Mouse (Mus musculus) limb, embryonic 11.5 days (tissue): ENCODE data around the gene Acot4. TPM values are rescaled to one million over a fixed set of nuclear protein-coding genes. Genes with fewer than 3 reads are reported as not detected.
A peak's percentile ranks its signal among the peaks of the same experiment; 100 is the strongest.
"Not testable (repeated sequence)": the region's sequence is repeated elsewhere in the genome, so short reads cannot be mapped to it uniquely, and the experiment has no call there.

Source experiments
- ATAC-seq: fragments of 200-750 bp; cut with Nextera tagmentation; 2 replicates; pipeline ENCODE4 v1.8.0; 2017; ENCODE audit warnings: low read depth; ENCODE audit not compliant: insufficient number of reproducible peaks, low FRiP score, low TSS enrichment
- DNase-seq: peaks from one replicate; pipeline ENCODE4 v3.0.0-alpha.2; 2015; ENCODE audit warnings: low spot score
- H3K27ac ChIP-seq: fragments of 300-500 bp; sonication (generic); replicated peaks from 2 replicates; pipeline ENCODE4 v1.5.1; 2014; ENCODE audit warnings: low read depth, mild to moderate bottlenecking, low read length
- H3K27me3 ChIP-seq: fragments of 300-500 bp; sonication (generic); 2 replicates; pipeline ENCODE4 v1.6.1; 2014; ENCODE audit warnings: mild to moderate bottlenecking, low read length, mixed read lengths; ENCODE audit not compliant: control insufficient read depth, insufficient read depth
- H3K36me3 ChIP-seq: fragments of 300-500 bp; sonication (generic); 2 replicates; pipeline ENCODE4 v1.6.1; 2014; ENCODE audit warnings: mild to moderate bottlenecking, low read length, moderate library complexity, mixed read lengths; ENCODE audit not compliant: control insufficient read depth, insufficient read depth
- H3K4me1 ChIP-seq: fragments of 300-500 bp; sonication (generic); 2 replicates; pipeline ENCODE4 v1.6.1; 2014; ENCODE audit warnings: low read length, mixed read lengths; ENCODE audit not compliant: control insufficient read depth, insufficient read depth
- H3K4me2 ChIP-seq: fragments of 300-500 bp; sonication (generic); 2 replicates; pipeline ENCODE4 v1.6.1; 2014; ENCODE audit warnings: low read depth, mild to moderate bottlenecking, moderate library complexity; ENCODE audit not compliant: severe bottlenecking
- H3K4me3 ChIP-seq: fragments of 300-500 bp; sonication (generic); 2 replicates; pipeline ENCODE4 v1.5.1; 2014; ENCODE audit warnings: low read depth, low read length
- H3K9ac ChIP-seq: fragments of 300-500 bp; sonication (generic); 2 replicates; pipeline ENCODE4 v1.6.1; 2014; ENCODE audit warnings: mild to moderate bottlenecking, low read length
- H3K9me3 ChIP-seq: fragments of 300-500 bp; sonication (generic); 2 replicates; pipeline ENCODE4 v1.6.1; 2016; ENCODE audit warnings: low read length; ENCODE audit not compliant: control insufficient read depth
- WGBS: fragments of 180-500 bp; shearing (Covaris S2); extraction: QIAGEN DNeasy Blood & Tissue Kit; methylation state at CpG from one replicate; pipeline ENCODE4 v1.1.7; 2014; 5-methylcytosine and 5-hydroxymethylcytosine counted together
- polyA plus RNA-seq: library from polyadenylated mRNA; unstranded; fragments of >200 nt; fragmentation: Nextera tagmentation; extraction: Ambion mirVana; gene quantifications from 2 replicates; pipeline ENCODE4 v1.2.1, GENCODE M21; 2014

The Acot4 gene
- polyA plus RNA-seq, 1 experiment from 2014 or later: 0.08 TPM

GRCm38 (mm10) chr12:84069582-84069981 lies 31.4 kb downstream of the Acot4 start:
- H3K36me3 ChIP-seq, ATAC-seq, H3K27ac ChIP-seq, H3K4me1 ChIP-seq, H3K9me3 ChIP-seq: not testable (repeated sequence)
- Histone ChIP-seq H3K4me3 (peak overlapping the region; percentile 34), H3K9ac (0 out of 2 replicates have a peak overlapping the region, but pooled peaks have one; percentile 30), H3K27me3 (peaks cover 14% of the 10 kb centered on the region), H3K4me2 (peak overlapping the region; percentile 58)
- WGBS: 2% methylated on average over 36 of the region's 52 CpGs
- DNase-seq: peak; percentile 34

- Histone ChIP-seq H3K9ac (no peak overlapping the region), H3K27ac (no peak overlapping the region), H3K4me1 (no peaks in the 10 kb centered on the region), H3K4me2 (no peak overlapping the region), H3K27me3 (peaks cover 14% of the 10 kb centered on the region), H3K4me3 (no peak overlapping the region), H3K9me3 (no peaks in the 10 kb centered on the region), H3K36me3 (no peaks in the 10 kb centered on the region)
- 90% methylated on average over 2 of the region's 2 CpGs for WGBS
- DNase-seq (no peak), ATAC-seq (no peak)
Observed at GRCm38 (mm10) chr12:84071696-84072095, 33.5 kb downstream of the Acot4 start.

- Histone ChIP-seq H3K4me2 (no peak overlapping the region), H3K36me3 (no peaks in the 10 kb centered on the region), H3K4me1 (no peaks in the 10 kb centered on the region), H3K9me3 (no peaks in the 10 kb centered on the region), H3K9ac (no peak overlapping the region), H3K4me3 (no peak overlapping the region), H3K27me3 (no peaks in the 10 kb centered on the region), H3K27ac (no peak overlapping the region)
- DNase-seq (no peak), ATAC-seq (no peak)
- WGBS: 86% methylated on average over 4 of the region's 4 CpGs
Observed at GRCm38 (mm10) chr12:84077371-84077990, 39.3 kb downstream of the Acot4 start.

GRCm38 (mm10) chr12:84083842-84084241 lies 45.7 kb downstream of the Acot4 start:
- Histone ChIP-seq H3K27me3 (no peaks in the 10 kb centered on the region), H3K36me3 (no peaks in the 10 kb centered on the region), H3K4me1 (no peaks in the 10 kb centered on the region), H3K4me2 (no peak overlapping the region), H3K9ac (no peak overlapping the region), H3K4me3 (no peak overlapping the region), H3K27ac (no peak overlapping the region), H3K9me3 (no peaks in the 10 kb centered on the region)
- 78% methylated on average over 2 of the region's 2 CpGs for WGBS
- no peak for DNase-seq
- no peak for ATAC-seq

- Histone ChIP-seq H3K27me3 (no peaks in the 10 kb centered on the region), H3K27ac (no peak overlapping the region), H3K4me1 (no peaks in the 10 kb centered on the region)
Observed at GRCm38 (mm10) chr12:84084581-84084980, 46.4 kb downstream of the Acot4 start.

GRCm38 (mm10) chr12:84094666-84095065 lies 56.5 kb downstream of the Acot4 start:
- 92% methylated on average over 5 of the region's 5 CpGs for WGBS
- H3K4me2 ChIP-seq: not testable (repeated sequence)

More at GRCm38 (mm10) chr12:84084581-84084980, 46.4 kb downstream of the Acot4 start:
- Histone ChIP-seq H3K9me3 (no peaks in the 10 kb centered on the region; the same call in 1 of the 2 replicates), H3K36me3 (no peaks in the 10 kb centered on the region), H3K9ac (no peak overlapping the region), H3K4me3 (no peak overlapping the region), H3K4me2 (no peak overlapping the region)
- DNase-seq (no peak), ATAC-seq (no peak)
- WGBS: 90% methylated on average over 4 of the region's 4 CpGs

More at GRCm38 (mm10) chr12:84094666-84095065, 56.5 kb downstream of the Acot4 start:
- DNase-seq, H3K9ac ChIP-seq, H3K27me3 ChIP-seq, ATAC-seq, H3K36me3 ChIP-seq, H3K27ac ChIP-seq, H3K4me3 ChIP-seq, H3K9me3 ChIP-seq, H3K4me1 ChIP-seq: not testable (repeated sequence)

Other genes with a start within 250 kb of the Acot4 start
- gene Numb, start 116.4 kb upstream of the Acot4 start, polyA plus RNA-seq: 37.6 and 38.0 TPM in 2 replicates
- 19.1 and 20.1 TPM in 2 replicates for gene Riox1, start 87.8 kb upstream of the Acot4 start, polyA plus RNA-seq
- 0.06 TPM in 1 of 2 replicates, not detected in the other for gene Heatr4, start 53.5 kb upstream of the Acot4 start, polyA plus RNA-seq
- 15.0 and 15.2 TPM in 2 replicates for gene Acot2, start 50.5 kb upstream of the Acot4 start, polyA plus RNA-seq
- gene Acot1, start 28.9 kb upstream of the Acot4 start, polyA plus RNA-seq: 31.2 and 38.6 TPM in 2 replicates
- not detected in 2 replicates for gene Gm49366, start 556 bp downstream of the Acot4 start, polyA plus RNA-seq
- gene Acot3, start 13.8 kb downstream of the Acot4 start, polyA plus RNA-seq: 0.27 and 0.55 TPM in 2 replicates
- gene Acot5, start 30.9 kb downstream of the Acot4 start, polyA plus RNA-seq: not detected in 2 replicates
- gene Acot6, start 62.3 kb downstream of the Acot4 start, polyA plus RNA-seq: 1.1 TPM in 2 replicates
- gene Dnal1, start 76.0 kb downstream of the Acot4 start, polyA plus RNA-seq: 6.1 TPM in 2 replicates
- gene Pnma1, start 110.1 kb downstream of the Acot4 start, polyA plus RNA-seq: 0.70 and 0.99 TPM in 2 replicates
- 6.1 and 6.6 TPM in 2 replicates for gene Elmsan1, start 180.5 kb downstream of the Acot4 start, polyA plus RNA-seq
- gene Ptgr2, start 246.9 kb downstream of the Acot4 start, polyA plus RNA-seq: 11.5 and 14.0 TPM in 2 replicates